Mouse (Mus musculus): ENCODE data around the gene Cyld. TPM values are rescaled to one million over a fixed set of nuclear protein-coding genes. Genes with fewer than 3 reads are reported as not detected.

Gene Cyld
- polyA plus RNA-seq, 1 experiment from 2014 or later: 6.1 TPM

GRCm38 (mm10) chr8:88689151-88689550 is 7.7 kb upstream of the Cyld start:
- Histone ChIP-seq H3K27me3 (no peaks in the 10 kb centered on the region; the same call in 1 of the 2 replicates), H3K9ac (no peak overlapping the region), H3K4me2 (no peak overlapping the region), H3K4me3 (replicated peaks) (no peak overlapping the region), H3K9me3 (replicated peaks) (no peaks in the 10 kb centered on the region), H3K27ac (replicated peaks) (no peak overlapping the region), H3K36me3 (replicated peaks) (no peaks in the 10 kb centered on the region), H3K4me1 (replicated peaks) (peaks cover 2% of the 10 kb centered on the region; the same call in 1 of the 2 replicates)
- 51% methylated on average over 6 of the region's 6 CpGs for WGBS (ENCODE audit: insufficient replicate concordance)
- ATAC-seq (ENCODE audit: insufficient read depth): no peak

GRCm38 (mm10) chr8:88689891-88690290 is 6.9 kb upstream of the Cyld start:
- Histone ChIP-seq H3K9ac (no peak overlapping the region), H3K27me3 (no peaks in the 10 kb centered on the region; the same call in 1 of the 2 replicates), H3K36me3 (replicated peaks) (no peaks in the 10 kb centered on the region), H3K9me3 (replicated peaks) (no peaks in the 10 kb centered on the region), H3K4me1 (replicated peaks) (peaks cover 8% of the 10 kb centered on the region; the same call in 1 of the 2 replicates), H3K4me3 (replicated peaks) (no peak overlapping the region), H3K4me2 (no peak overlapping the region), H3K27ac (replicated peaks) (no peak overlapping the region)
- ATAC-seq (ENCODE audit: insufficient read depth): no peak
- WGBS (ENCODE audit: insufficient replicate concordance): 68% methylated on average over 6 of the region's 6 CpGs

- H3K4me3 ChIP-seq (replicated peaks): no peak overlapping the region
- 33% methylated on average over 4 of the region's 4 CpGs for WGBS (ENCODE audit: insufficient replicate concordance)
- no peak overlapping the region for H3K9ac ChIP-seq
- H3K4me2 ChIP-seq: no peak overlapping the region
- H3K27ac ChIP-seq (replicated peaks): no peak overlapping the region
- no peaks in the 10 kb centered on the region; the same call in 1 of the 2 replicates for H3K27me3 ChIP-seq
- no peaks in the 10 kb centered on the region for H3K36me3 ChIP-seq (replicated peaks)
- peaks cover 14% of the 10 kb centered on the region for H3K4me1 ChIP-seq (replicated peaks)
- H3K9me3 ChIP-seq (replicated peaks): no peaks in the 10 kb centered on the region
- ATAC-seq (ENCODE audit: insufficient read depth): no peak
These were observed 5.4 kb upstream of the Cyld start for GRCm38 (mm10) chr8:88691342-88691948.

GRCm38 (mm10) chr8:88691961-88692360 is 4.9 kb upstream of the Cyld start:
- Histone ChIP-seq H3K4me2 (no peak overlapping the region), H3K4me1 (replicated peaks) (peaks cover 14% of the 10 kb centered on the region), H3K27me3 (no peaks in the 10 kb centered on the region; the same call in 1 of the 2 replicates), H3K9me3 (replicated peaks) (no peaks in the 10 kb centered on the region), H3K9ac (no peak overlapping the region), H3K36me3 (replicated peaks) (no peaks in the 10 kb centered on the region), H3K4me3 (replicated peaks) (no peak overlapping the region), H3K27ac (replicated peaks) (no peak overlapping the region)
- 28% methylated on average over 7 of the region's 7 CpGs for WGBS (ENCODE audit: insufficient replicate concordance)
- ATAC-seq (ENCODE audit: insufficient read depth): no peak

- Histone ChIP-seq H3K9me3 (replicated peaks) (no peaks in the 10 kb centered on the region), H3K4me3 (replicated peaks) (no peak overlapping the region), H3K36me3 (replicated peaks) (no peaks in the 10 kb centered on the region), H3K4me1 (replicated peaks) (peaks cover 22% of the 10 kb centered on the region), H3K9ac (no peak overlapping the region), H3K4me2 (no peak overlapping the region), H3K27me3 (no peaks in the 10 kb centered on the region; the same call in 1 of the 2 replicates), H3K27ac (replicated peaks) (no peak overlapping the region)
- 63% methylated on average over 6 of the region's 6 CpGs for WGBS (ENCODE audit: insufficient replicate concordance)
- no peak for ATAC-seq (ENCODE audit: insufficient read depth)
These were observed 4.0 kb upstream of the Cyld start for GRCm38 (mm10) chr8:88692866-88693265.

- no peaks in the 10 kb centered on the region; the same call in 1 of the 2 replicates for H3K27me3 ChIP-seq
- no peak overlapping the region for H3K4me3 ChIP-seq (replicated peaks)
- WGBS (ENCODE audit: insufficient replicate concordance): 62% methylated on average over 4 of the region's 4 CpGs
- no peak for ATAC-seq (ENCODE audit: insufficient read depth)
- no peak overlapping the region for H3K9ac ChIP-seq
- no peaks in the 10 kb centered on the region for H3K9me3 ChIP-seq (replicated peaks)
- H3K4me2 ChIP-seq: no peak overlapping the region
- no peak overlapping the region for H3K27ac ChIP-seq (replicated peaks)
- H3K36me3 ChIP-seq (replicated peaks): no peaks in the 10 kb centered on the region
- H3K4me1 ChIP-seq (replicated peaks): peaks cover 25% of the 10 kb centered on the region
These were observed 3.5 kb upstream of the Cyld start for GRCm38 (mm10) chr8:88693376-88693775.

- Histone ChIP-seq H3K36me3 (replicated peaks) (no peaks in the 10 kb centered on the region), H3K4me2 (no peak overlapping the region), H3K27ac (replicated peaks) (no peak overlapping the region), H3K9me3 (replicated peaks) (no peaks in the 10 kb centered on the region), H3K9ac (no peak overlapping the region), H3K4me1 (replicated peaks) (peaks cover 25% of the 10 kb centered on the region), H3K4me3 (replicated peaks) (no peak overlapping the region), H3K27me3 (no peaks in the 10 kb centered on the region; the same call in 1 of the 2 replicates)
- WGBS (ENCODE audit: insufficient replicate concordance): 41% methylated on average over 7 of the region's 7 CpGs
- ATAC-seq (ENCODE audit: insufficient read depth): no peak
These were observed 2.5 kb upstream of the Cyld start for GRCm38 (mm10) chr8:88694291-88694690.

GRCm38 (mm10) chr8:88696228-88696627 is 600 bp upstream of the Cyld start:
- Histone ChIP-seq H3K4me1 (replicated peaks) (peaks cover 25% of the 10 kb centered on the region), H3K36me3 (replicated peaks) (no peaks in the 10 kb centered on the region), H3K27ac (replicated peaks) (peak overlapping the region; percentile 4; the same call in 1 of the 2 replicates), H3K4me2 (peak overlapping the region; percentile 93), H3K4me3 (replicated peaks) (peak overlapping the region; percentile 92), H3K9ac (peak overlapping the region; percentile 33; the same call in 1 of the 2 replicates), H3K27me3 (no peaks in the 10 kb centered on the region), H3K9me3 (replicated peaks) (no peaks in the 10 kb centered on the region)
- WGBS (ENCODE audit: insufficient replicate concordance): 18% methylated on average over 7 of the region's 7 CpGs
- no peak for ATAC-seq (ENCODE audit: insufficient read depth)

- no peaks in the 10 kb centered on the region for H3K36me3 ChIP-seq (replicated peaks)
- peak overlapping the region; percentile 92 for H3K4me3 ChIP-seq (replicated peaks)
- no peaks in the 10 kb centered on the region for H3K9me3 ChIP-seq (replicated peaks)
- H3K4me2 ChIP-seq: peak overlapping the region; percentile 93
- WGBS (ENCODE audit: insufficient replicate concordance): 14% methylated on average over 4 of the region's 4 CpGs
- ATAC-seq (ENCODE audit: insufficient read depth): no peak
- peak overlapping the region; percentile 81 for H3K27ac ChIP-seq (replicated peaks)
- H3K9ac ChIP-seq: peak overlapping the region; percentile 82
- peaks cover 25% of the 10 kb centered on the region for H3K4me1 ChIP-seq (replicated peaks)
- H3K27me3 ChIP-seq: no peaks in the 10 kb centered on the region
These were observed 809 bp downstream of the Cyld start for GRCm38 (mm10) chr8:88697642-88698031.

- 42% methylated on average over 2 of the region's 2 CpGs for WGBS (ENCODE audit: insufficient replicate concordance)
- peak overlapping the region; percentile 82 for H3K9ac ChIP-seq
These were observed 1.2 kb downstream of the Cyld start for GRCm38 (mm10) chr8:88698048-88698447.

GRCm38 (mm10) chr8:88701611-88702010 is 4.8 kb downstream of the Cyld start:
- Histone ChIP-seq H3K36me3 (replicated peaks) (no peaks in the 10 kb centered on the region), H3K9me3 (replicated peaks) (no peaks in the 10 kb centered on the region), H3K27me3 (no peaks in the 10 kb centered on the region), H3K4me1 (replicated peaks) (peaks cover 10% of the 10 kb centered on the region), H3K4me2 (no peak overlapping the region), H3K9ac (no peak overlapping the region), H3K27ac (replicated peaks) (no peak overlapping the region), H3K4me3 (replicated peaks) (no peak overlapping the region)
- 45% methylated on average over 2 of the region's 2 CpGs for WGBS (ENCODE audit: insufficient replicate concordance)
- ATAC-seq (ENCODE audit: insufficient read depth): no peak

More at GRCm38 (mm10) chr8:88698048-88698447, 1.2 kb downstream of the Cyld start:
- H3K36me3 ChIP-seq (replicated peaks): no peaks in the 10 kb centered on the region
- peak overlapping the region; percentile 92 for H3K4me3 ChIP-seq (replicated peaks)
- no peak overlapping the region for H3K27ac ChIP-seq (replicated peaks)
- ATAC-seq (ENCODE audit: insufficient read depth): no peak
- no peaks in the 10 kb centered on the region for H3K9me3 ChIP-seq (replicated peaks)
- H3K4me2 ChIP-seq: peak overlapping the region; percentile 93
- peaks cover 25% of the 10 kb centered on the region for H3K4me1 ChIP-seq (replicated peaks)
- no peaks in the 10 kb centered on the region for H3K27me3 ChIP-seq

- H3K9me3 ChIP-seq (replicated peaks): no peaks in the 10 kb centered on the region
- H3K4me3 ChIP-seq (replicated peaks): no peak overlapping the region
- H3K4me1 ChIP-seq (replicated peaks): peaks cover 3% of the 10 kb centered on the region
- ATAC-seq (ENCODE audit: insufficient read depth): no peak
- H3K27ac ChIP-seq (replicated peaks): no peak overlapping the region
- no peaks in the 10 kb centered on the region for H3K36me3 ChIP-seq (replicated peaks)
- no peak overlapping the region for H3K9ac ChIP-seq
- no peaks in the 10 kb centered on the region for H3K27me3 ChIP-seq
- H3K4me2 ChIP-seq: no peak overlapping the region
- 56% methylated on average over 3 of the region's 3 CpGs for WGBS (ENCODE audit: insufficient replicate concordance)
These were observed 6.0 kb downstream of the Cyld start for GRCm38 (mm10) chr8:88702816-88703215.
